Mouse (Mus musculus): Measurements from ENCODE around the gene Cdk6.

GRCm38 (mm10) chr5:3392856-3393255 is 51.6 kb downstream of the Cdk6 start:
- TF ChIP-seq CTCF (IDR thresholded peaks at IDR 0.05; ENCODE audit: low read depth) (no peak), EP300 (optimal IDR thresholded peaks at IDR 0.05) (no peak)
